Mouse (Mus musculus) forelimb bud, embryonic 11.5 days (tissue): Measurements from ENCODE around the gene Trim60.

Experiments
- DNase-seq: peaks from one replicate; pipeline ENCODE4 v3.0.0-alpha.2; 2012; ENCODE audit warnings: low read depth, low spot score

Trim60 gene

GRCm38 (mm10) chr8:64987731-64988130, 30.7 kb downstream of the Trim60 start, which contains the start of gene Trim75:
Gene Trim75 (minus strand): TSS chr8:64987831.
- DNase-seq, result no peak

DNA sequence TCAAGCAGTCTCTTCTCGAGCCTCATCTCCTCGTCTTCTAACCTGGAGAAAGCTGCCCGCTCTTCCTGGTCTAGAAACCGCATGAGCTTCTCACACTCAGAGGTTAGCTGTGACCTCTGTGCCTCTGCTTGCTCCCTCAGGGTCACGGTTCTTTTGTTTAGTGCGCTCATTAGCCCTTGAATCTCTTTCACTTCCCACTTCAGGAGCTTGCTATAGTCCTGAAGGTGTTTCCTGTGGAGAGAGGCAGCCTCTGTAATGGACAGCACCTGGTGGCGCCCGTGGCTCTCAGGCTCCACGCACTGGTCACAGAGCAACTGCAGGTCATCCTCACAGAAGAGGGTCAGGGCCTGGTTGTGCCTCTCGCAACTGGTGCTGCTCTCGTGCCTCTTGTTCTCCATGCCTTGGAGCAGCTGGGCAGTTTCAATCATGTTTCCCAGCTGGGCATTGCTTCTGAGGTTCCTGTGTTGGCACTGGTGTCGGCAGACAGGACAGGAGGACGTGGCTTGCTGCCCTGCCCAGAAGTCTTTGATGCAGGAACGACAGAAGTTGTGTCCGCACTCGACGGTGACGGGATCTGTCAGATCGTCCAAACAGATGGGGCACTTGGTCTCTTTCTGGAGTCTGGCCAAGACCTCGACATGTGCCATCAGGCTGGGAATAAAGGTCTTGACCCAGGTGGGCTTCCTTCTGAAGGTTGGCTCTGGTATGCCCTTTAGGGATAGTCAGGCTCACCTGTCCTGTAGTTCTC, 35.1 kb downstream of the Trim60 start:
- no peak for DNase-seq

GRCm38 (mm10) chr8:64962836-64963235, 55.5 kb downstream of the Trim60 start:
- DNase-seq, result no peak

GRCm38 (mm10) chr8:64959025-64959424, 59.4 kb downstream of the Trim60 start:
- no peak for DNase-seq

DNA sequence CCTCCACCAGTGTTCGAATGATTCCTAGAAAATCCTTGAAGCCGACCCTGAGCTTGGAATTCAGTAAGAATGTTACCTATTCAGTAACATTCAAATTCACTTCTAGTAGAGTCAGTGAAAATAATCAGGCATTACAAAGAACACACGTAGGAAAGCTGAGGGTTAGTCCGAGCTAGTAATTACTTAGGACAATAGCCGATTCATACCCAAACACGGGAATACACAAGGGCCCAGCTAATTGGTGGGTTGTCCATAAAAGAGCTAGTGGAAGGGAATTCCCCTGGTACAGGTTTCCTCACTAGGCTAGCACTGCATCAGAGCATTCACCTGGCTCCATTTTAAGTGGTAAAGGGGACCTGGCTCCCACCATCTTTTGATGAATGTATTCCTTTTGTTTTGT, 66.3 kb downstream of the Trim60 start:
- no peak for DNase-seq
